Mouse (Mus musculus) small intestine, adult 2 months (tissue): Measurements from ENCODE around the gene Gm13420.

ENCODE experiments used
- CTCF ChIP-seq: fragments of 200-500 bp; IDR thresholded peaks from 2 replicates; pipeline ENCODE4 v1.5.1; 2012; ENCODE audit warnings: low read depth, mild to moderate bottlenecking, control low read depth, inconsistent platforms, low read length, moderate library complexity, mixed read lengths; ENCODE audit not compliant: insufficient replicate concordance, insufficient read length; ENCODE audit errors: extremely low read depth
- POLR2A ChIP-seq: fragments of 200-500 bp; IDR thresholded peaks from 2 replicates; pipeline ENCODE4 v1.6.1; 2012; ENCODE audit warnings: low read depth, mild to moderate bottlenecking, control low read depth, inconsistent platforms, low read length, moderate library complexity

- TF ChIP-seq CTCF (no peak), POLR2A (peak; percentile 47; the same call in 1 of the 2 replicates)
These were observed 35.8 kb upstream of the Gm13420 start, which contains the start of gene Coq4 for GRCm38 (mm10) chr2:29787104-29787917.
